Mouse (Mus musculus): ENCODE measurements around the gene Cilp2.

Cilp2 gene

GRCm38 (mm10) chr8:69870907-69871306 is 16.6 kb downstream of the Cilp2 start:
- no peak for DNase-seq

GRCm38 (mm10) chr8:69870003-69870765 is 17.3 kb downstream of the Cilp2 start:
- DNase-seq: no peak

GRCm38 (mm10) chr8:69867696-69868326 is 19.7 kb downstream of the Cilp2 start:
- DNase-seq: peak; percentile 43 to 48

GRCm38 (mm10) chr8:69864180-69864579 is 23.3 kb downstream of the Cilp2 start:
- no peak for DNase-seq

- no peak for DNase-seq
Observed at GRCm38 (mm10) chr8:69863387-69864020, 24.0 kb downstream of the Cilp2 start.

GRCm38 (mm10) chr8:69861251-69861650 is 26.2 kb downstream of the Cilp2 start:
- DNase-seq: no peak

- DNase-seq: peak in 1 of 2 experiments; percentile 28
Observed at GRCm38 (mm10) chr8:69860807-69861206, 26.7 kb downstream of the Cilp2 start.

- peak in 1 of 2 experiments; percentile 20 for DNase-seq
Observed at GRCm38 (mm10) chr8:69853869-69854268, 33.6 kb downstream of the Cilp2 start.

GRCm38 (mm10) chr8:69850926-69851506 is 36.5 kb downstream of the Cilp2 start:
- no peak for DNase-seq

GRCm38 (mm10) chr8:69849899-69850298 is 37.6 kb downstream of the Cilp2 start:
- DNase-seq: peak in 1 of 2 experiments; percentile 33

- no peak for DNase-seq
Observed at GRCm38 (mm10) chr8:69848951-69849350, 38.5 kb downstream of the Cilp2 start.

GRCm38 (mm10) chr8:69847167-69848065 is 40.1 kb downstream of the Cilp2 start:
- DNase-seq: no peak

GRCm38 (mm10) chr8:69837057-69837682 is 50.3 kb downstream of the Cilp2 start:
- DNase-seq: peak; percentile 68 to 70

GRCm38 (mm10) chr8:69832298-69832853 is 55.1 kb downstream of the Cilp2 start, which contains the start of gene Pbx4:
Pbx4 (plus strand) TSS chr8:69832491.
- peak; percentile 84 for DNase-seq

Measured in kidney, postnatal 36 days (tissue).